Mouse (Mus musculus): ENCODE results near the gene Lgals4.

The Lgals4 gene

GRCm38 (mm10) chr7:28833723-28834347 is at the start of gene Lgals4:
Gene Lgals4 (plus strand): TSS chr7:28833854.
- DNase-seq, result no peak

- DNase-seq, result no peak
Observed at GRCm38 (mm10) chr7:28785161-28785560, 48.5 kb upstream of the Lgals4 start.

- peak in 1 of 2 experiments; percentile 34 for DNase-seq
Observed at GRCm38 (mm10) chr7:28787884-28788283, 45.8 kb upstream of the Lgals4 start.

GRCm38 (mm10) chr7:28788307-28789195 is 45.1 kb upstream of the Lgals4 start, which contains the start of gene Rinl:
Gene Rinl (plus strand): TSS chr7:28788969.
- DNase-seq, result peak; percentile 91 to 93

GRCm38 (mm10) chr7:28789235-28789634 is 44.4 kb upstream of the Lgals4 start:
- DNase-seq, result no peak

- DNase-seq, result no peak
Observed at GRCm38 (mm10) chr7:28790066-28790806, 43.4 kb upstream of the Lgals4 start.

GRCm38 (mm10) chr7:28791706-28792105 is 41.9 kb upstream of the Lgals4 start:
- DNase-seq, result no peak

- no peak for DNase-seq
Observed at GRCm38 (mm10) chr7:28792391-28793185, 41.1 kb upstream of the Lgals4 start.

GRCm38 (mm10) chr7:28793834-28794233 is 39.8 kb upstream of the Lgals4 start:
- peak; percentile 35 to 49 for DNase-seq

GRCm38 (mm10) chr7:28794496-28794895 is 39.2 kb upstream of the Lgals4 start:
- no peak for DNase-seq

- peak; percentile 36 to 37 for DNase-seq
Observed at GRCm38 (mm10) chr7:28795832-28796231, 37.8 kb upstream of the Lgals4 start.

- peak; percentile 89 to 91 for DNase-seq
Observed at GRCm38 (mm10) chr7:28796562-28796975, 37.1 kb upstream of the Lgals4 start.

- DNase-seq, result no peak
Observed at GRCm38 (mm10) chr7:28799994-28800393, 33.7 kb upstream of the Lgals4 start.

- DNase-seq, result no peak
Observed at GRCm38 (mm10) chr7:28801451-28801850, 32.2 kb upstream of the Lgals4 start.

GRCm38 (mm10) chr7:28801901-28802670 is 31.6 kb upstream of the Lgals4 start:
- no peak for DNase-seq

GRCm38 (mm10) chr7:28802846-28803588 is 30.6 kb upstream of the Lgals4 start:
- no peak for DNase-seq

- DNase-seq, result no peak
Observed at GRCm38 (mm10) chr7:28803756-28804155, 29.9 kb upstream of the Lgals4 start.

GRCm38 (mm10) chr7:28806869-28807268 is 26.8 kb upstream of the Lgals4 start:
- peak; percentile 68 to 73 for DNase-seq

GRCm38 (mm10) chr7:28807641-28808220 is 25.9 kb upstream of the Lgals4 start:
- no peak for DNase-seq

GRCm38 (mm10) chr7:28808221-28808941 is 25.3 kb upstream of the Lgals4 start, which contains the start of gene Hnrnpl:
Gene Hnrnpl (plus strand): TSS chr7:28808541.
- DNase-seq, result peak; percentile 47 to 48
